Mouse (Mus musculus): ENCODE results near the gene Cyfip2.

DNA sequence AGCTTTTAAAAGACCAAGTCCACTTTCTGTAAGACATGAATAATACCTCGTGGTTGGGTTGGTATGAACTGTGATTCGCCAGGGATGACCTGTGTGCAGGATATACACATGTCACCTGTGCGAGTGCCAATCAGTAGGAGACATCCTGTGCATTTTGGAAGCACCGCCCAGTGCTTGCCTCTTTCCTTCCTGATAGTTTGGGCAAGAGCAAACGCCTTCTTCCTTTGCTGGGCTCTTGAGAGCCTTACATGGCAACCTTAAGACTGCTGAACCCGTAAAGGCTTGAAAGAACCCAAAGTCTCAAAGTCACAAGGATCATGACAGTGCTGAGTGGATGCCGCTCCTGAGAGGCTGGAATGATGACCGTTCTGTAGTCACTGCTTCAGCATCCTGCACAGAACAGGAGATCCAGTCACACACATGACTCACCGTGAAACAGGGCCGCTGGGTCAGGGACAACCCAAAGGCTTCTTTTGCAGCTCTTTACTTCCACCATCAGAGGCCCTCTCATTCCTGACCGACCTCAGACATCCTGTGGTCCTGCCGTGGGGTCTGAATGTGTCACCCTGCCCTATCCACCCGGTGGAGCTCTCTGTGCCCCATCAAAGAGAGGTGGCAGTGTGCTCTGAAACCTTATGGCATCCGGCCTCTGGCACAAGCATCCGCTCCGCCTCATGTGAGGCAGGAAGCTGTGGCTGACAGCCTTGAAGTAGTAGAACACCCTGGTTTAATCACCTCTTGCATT lies 13.8 kb upstream of the Cyfip2 start:
- TF ChIP-seq MAX (IDR thresholded peaks at IDR 0.05) (no peak), CTCF (IDR thresholded peaks at IDR 0.05; ENCODE audit: control insufficient read depth, insufficient read depth, insufficient read length) (no peak), USF1 (IDR thresholded peaks at IDR 0.05; ENCODE audit: low read depth) (no peak)

Measured in C2C12 (cell line).